In the genomic region with DNA sequence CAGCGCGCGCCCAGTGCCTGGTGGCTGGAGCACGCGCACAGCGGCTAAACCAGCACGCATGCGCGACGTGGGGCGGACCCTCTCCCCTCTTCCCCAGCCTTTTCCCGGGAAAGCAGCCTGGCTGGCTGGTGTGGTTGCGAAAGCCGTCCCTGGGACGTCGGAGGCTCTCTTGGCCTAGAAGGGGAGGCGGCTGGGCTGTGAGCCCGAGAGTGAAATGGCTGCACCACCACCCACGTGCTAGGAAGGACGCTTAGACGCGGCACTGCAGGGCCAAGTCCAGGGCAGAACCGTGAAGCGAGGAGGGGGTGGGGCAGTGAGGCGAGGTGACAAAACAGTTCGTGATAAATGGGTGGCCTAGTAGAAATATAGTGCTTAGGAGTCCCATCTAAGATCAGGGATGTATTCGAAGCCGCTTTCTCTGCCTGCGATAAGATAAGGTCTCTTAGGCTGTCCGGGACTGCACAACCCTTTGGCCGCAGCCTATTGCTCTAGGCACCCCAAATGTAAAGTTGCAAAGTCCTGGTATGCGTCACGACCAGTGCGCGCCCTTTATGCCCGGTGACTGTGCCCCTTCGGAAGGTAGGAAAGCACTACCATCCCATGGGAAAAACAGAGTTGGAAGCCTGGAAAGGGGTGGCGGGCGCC, we compare ENCODE assay signal across 9 mouse cellular contexts. TPM values are rescaled to one million over a fixed set of nuclear protein-coding genes. Genes with fewer than 3 reads are reported as not detected.
DNase-seq lines count a peak whose midpoint lies in the region; ATAC-seq and TF ChIP-seq lines count a peak whose summit lies in the region.
"Had no signal": no experiment of that assay in that cellular context is flagged by ENCODE, and none has a peak within 500 bp of the region (broad histone marks: within the 10 kb centered on the region; RNA-seq: fewer than 3 reads in every experiment).

No protein-coding gene starts in this region.

- H3K27ac ChIP-seq in heart, embryonic 16.5 days (ENCODE audit: low read length): no peak overlapping the region
- H3K27ac ChIP-seq in kidney, postnatal 0 days: no peak overlapping the region
- H3K27ac ChIP-seq in stomach, embryonic 14.5 days (ENCODE audit: low read length): no peak overlapping the region

- no peak for TF ChIP-seq CTCF in brain, embryonic 14.5 days (IDR thresholded peaks at IDR 0.05; ENCODE audit: borderline replicate concordance, extremely low read depth, insufficient read depth, insufficient read length)
- TF ChIP-seq CTCF in kidney, postnatal 0 days (IDR thresholded peaks at IDR 0.05; ENCODE audit: low read depth): no peak

- 2% methylated on average over 39 of the region's 39 CpGs for WGBS in heart, embryonic 16.5 days
- 1% methylated on average over 39 of the region's 39 CpGs for WGBS in kidney, postnatal 0 days
- WGBS in stomach, embryonic 14.5 days: under 1% methylated on average over 39 of the region's 39 CpGs

- peak overlapping the region; percentile 49 for H3K4me2 ChIP-seq in heart, embryonic 16.5 days (ENCODE audit: low read depth, low read length)
- peak overlapping the region; percentile 39 for H3K4me2 ChIP-seq in kidney, postnatal 0 days (ENCODE audit: low read length)
- peak overlapping the region; percentile 45 for H3K4me2 ChIP-seq in stomach, embryonic 14.5 days (replicated peaks; ENCODE audit: low read depth, low read length)

- H3K27me3 ChIP-seq in heart, embryonic 16.5 days (ENCODE audit: control insufficient read depth, insufficient read depth, low read length): peaks cover 93% of the 10 kb centered on the region
- peaks cover 96% of the 10 kb centered on the region for H3K27me3 ChIP-seq in kidney, postnatal 0 days (ENCODE audit: insufficient read depth, low read length)
- H3K27me3 ChIP-seq in stomach, embryonic 14.5 days (ENCODE audit: control insufficient read depth, insufficient read depth, low read length): peaks cover 79% of the 10 kb centered on the region

- H3K4me3 ChIP-seq in heart, embryonic 16.5 days (ENCODE audit: low read length): peak overlapping the region; percentile 39
- peak overlapping the region; percentile 14; the same call in 1 of the 2 replicates for H3K4me3 ChIP-seq in kidney, postnatal 0 days (replicated peaks; ENCODE audit: low read depth, low read length)
- H3K4me3 ChIP-seq in stomach, embryonic 14.5 days (ENCODE audit: low read depth, low read length): peak overlapping the region; percentile 29
- H3K4me3 ChIP-seq: erythroblast, embryonic 14.5 days had no signal

- DNase-seq in gastrocnemius, postnatal 14 days: peak; percentile 71
- no peak for DNase-seq in gastrocnemius, postnatal 10 days
- peak; percentile 89 for DNase-seq in brain, embryonic 14.5 days (ENCODE audit: low read depth)
- peak; percentile 59 for DNase-seq in kidney, postnatal 0 days (ENCODE audit: low spot score)
- peak; percentile 74 for DNase-seq in lung, postnatal 36 days

- TF ChIP-seq POLR2A in brain, embryonic 14.5 days (IDR thresholded peaks at IDR 0.05; ENCODE audit: borderline replicate concordance, extremely low read depth, insufficient read depth, insufficient read length, poor library complexity, severe bottlenecking): no peak

- H3K4me1 ChIP-seq in heart, embryonic 16.5 days (ENCODE audit: control insufficient read depth, insufficient read depth, low read length): peaks cover 30% of the 10 kb centered on the region
- peaks cover 27% of the 10 kb centered on the region for H3K4me1 ChIP-seq in kidney, postnatal 0 days (replicated peaks; ENCODE audit: insufficient read depth, low read length)
- peaks cover 32% of the 10 kb centered on the region for H3K4me1 ChIP-seq in stomach, embryonic 14.5 days (ENCODE audit: control insufficient read depth, insufficient read depth, low read length)

- no peaks in the 10 kb centered on the region for H3K36me3 ChIP-seq in heart, embryonic 16.5 days (ENCODE audit: control insufficient read depth, insufficient read depth)
- no peaks in the 10 kb centered on the region for H3K36me3 ChIP-seq in kidney, postnatal 0 days (ENCODE audit: insufficient read depth, low read length)
- H3K36me3 ChIP-seq in stomach, embryonic 14.5 days (ENCODE audit: control insufficient read depth, insufficient read depth, low read length): no peaks in the 10 kb centered on the region

- intact Hi-C loops in gastrocnemius, postnatal 14 days (cut with DNase I; ENCODE audit: low total_unique reads): no loop called here

- H3K9me3 ChIP-seq in heart, embryonic 16.5 days (replicated peaks; ENCODE audit: control insufficient read depth, low read length): no peaks in the 10 kb centered on the region
- no peaks in the 10 kb centered on the region for H3K9me3 ChIP-seq in kidney, postnatal 0 days (replicated peaks; ENCODE audit: low read length)
- no peaks in the 10 kb centered on the region for H3K9me3 ChIP-seq in stomach, embryonic 14.5 days (ENCODE audit: control insufficient read depth, low read depth, low read length)

- H3K9ac ChIP-seq in heart, embryonic 16.5 days (ENCODE audit: low read length): peak overlapping the region; percentile 5
- no peak overlapping the region for H3K9ac ChIP-seq in kidney, postnatal 0 days (ENCODE audit: low read depth, low read length)
- no peak overlapping the region for H3K9ac ChIP-seq in stomach, embryonic 14.5 days (replicated peaks; ENCODE audit: low read depth, low read length)

- ATAC-seq in heart, embryonic 16.5 days (replicated peaks; ENCODE audit: extremely low read depth, insufficient read depth, low FRiP score): peak; percentile 20; the same call in 1 of the 2 replicates
- ATAC-seq in kidney, postnatal 0 days (replicated peaks; ENCODE audit: low FRiP score, low read depth): peak; percentile 23; the same call in 1 of the 2 replicates
- ATAC-seq in stomach, embryonic 14.5 days (ENCODE audit: insufficient number of reproducible peaks, insufficient read depth, low FRiP score, low read depth): peak; percentile 10; the same call in 1 of the 2 replicates
- no peak for ATAC-seq in erythroid progenitor cell, adult 5-6 weeks (replicated peaks; ENCODE audit: low FRiP score, poor library complexity, severe bottlenecking)

RNA-seq across cellular contexts. Expression of a gene that starts 6.0 kb away (rescaled TPM):
- total RNA-seq in gastrocnemius, postnatal 14 days (2021): 1 to 10 TPM; 2.1 to 2.7 TPM
- 1 to 10 TPM; 2.3 to 4.7 TPM for total RNA-seq in gastrocnemius, postnatal 10 days (2021)
- polyA plus RNA-seq in brain, embryonic 14.5 days (2012; rRNA removed): 6.5 and 10.4 TPM in 2 replicates
- 7.0 and 7.5 TPM in 2 replicates for polyA plus RNA-seq in heart, embryonic 16.5 days (2015; fragmentation: Nextera tagmentation; extraction: Ambion mirVana)
- polyA plus RNA-seq in kidney, postnatal 0 days (2015; fragmentation: Nextera tagmentation; extraction: Ambion mirVana): 6.1 and 7.7 TPM in 2 replicates
- polyA plus RNA-seq in stomach, embryonic 14.5 days (2014; fragmentation: Nextera tagmentation; extraction: Ambion mirVana): 6.2 and 8.5 TPM in 2 replicates
- total RNA-seq in erythroid progenitor cell, adult 5-6 weeks (2015; ENCODE audit: low replicate concordance): 1.3 TPM in 1 of 2 replicates, not detected in the other
- 1.0 and 3.3 TPM in 2 replicates for total RNA-seq in erythroid progenitor cell, adult 5-6 weeks (2017; ENCODE audit: low replicate concordance)

RNA-seq across cellular contexts. Expression of a gene that starts 24.0 kb away (rescaled TPM):
- 1 to 10 TPM; 1.4 to 1.9 TPM for total RNA-seq in gastrocnemius, postnatal 14 days (2021)
- 1 to 10 TPM; 2.3 to 3.0 TPM for total RNA-seq in gastrocnemius, postnatal 10 days (2021)
- polyA plus RNA-seq in brain, embryonic 14.5 days (2012; rRNA removed): 30.0 and 40.1 TPM in 2 replicates
- 15.0 and 15.3 TPM in 2 replicates for polyA plus RNA-seq in heart, embryonic 16.5 days (2015; fragmentation: Nextera tagmentation; extraction: Ambion mirVana)
- polyA plus RNA-seq in kidney, postnatal 0 days (2015; fragmentation: Nextera tagmentation; extraction: Ambion mirVana): 16.7 and 18.4 TPM in 2 replicates
- 24.9 and 25.9 TPM in 2 replicates for polyA plus RNA-seq in stomach, embryonic 14.5 days (2014; fragmentation: Nextera tagmentation; extraction: Ambion mirVana)
- total RNA-seq in erythroid progenitor cell, adult 5-6 weeks (2015; ENCODE audit: low replicate concordance): not detected in 2 replicates
- total RNA-seq in erythroid progenitor cell, adult 5-6 weeks (2017; ENCODE audit: low replicate concordance): 0.51 TPM in 1 of 2 replicates, not detected in the other

RNA-seq across cellular contexts. Expression of a gene that starts 39.3 kb away (rescaled TPM):
- 1 to 10 TPM; 4.7 to 5.9 TPM for total RNA-seq in gastrocnemius, postnatal 14 days (2021)
- total RNA-seq in gastrocnemius, postnatal 10 days (2021): 1 to 10 TPM; 6.2 to 9.1 TPM
- polyA plus RNA-seq in brain, embryonic 14.5 days (2012; rRNA removed): 30.0 and 34.7 TPM in 2 replicates
- polyA plus RNA-seq in heart, embryonic 16.5 days (2015; fragmentation: Nextera tagmentation; extraction: Ambion mirVana): 11.5 and 12.6 TPM in 2 replicates
- polyA plus RNA-seq in kidney, postnatal 0 days (2015; fragmentation: Nextera tagmentation; extraction: Ambion mirVana): 8.0 and 9.7 TPM in 2 replicates
- 7.0 and 8.2 TPM in 2 replicates for polyA plus RNA-seq in stomach, embryonic 14.5 days (2014; fragmentation: Nextera tagmentation; extraction: Ambion mirVana)
- 5.4 and 13.4 TPM in 2 replicates for total RNA-seq in erythroid progenitor cell, adult 5-6 weeks (2015; ENCODE audit: low replicate concordance)
- total RNA-seq in erythroid progenitor cell, adult 5-6 weeks (2017; ENCODE audit: low replicate concordance): 2.7 and 4.4 TPM in 2 replicates

RNA-seq across cellular contexts. Expression of a gene that starts 58.7 kb away (rescaled TPM):
- not detected for total RNA-seq in gastrocnemius, postnatal 14 days (2021)
- total RNA-seq in gastrocnemius, postnatal 10 days (2021): not detected
- 0.07 TPM in 1 of 2 replicates, not detected in the other for polyA plus RNA-seq in brain, embryonic 14.5 days (2012; rRNA removed)
- 0.12 TPM in 1 of 2 replicates, not detected in the other for polyA plus RNA-seq in heart, embryonic 16.5 days (2015; fragmentation: Nextera tagmentation; extraction: Ambion mirVana)
- polyA plus RNA-seq in kidney, postnatal 0 days (2015; fragmentation: Nextera tagmentation; extraction: Ambion mirVana): not detected in 2 replicates
- polyA plus RNA-seq in stomach, embryonic 14.5 days (2014; fragmentation: Nextera tagmentation; extraction: Ambion mirVana): not detected in 2 replicates
- not detected in 2 replicates for total RNA-seq in erythroid progenitor cell, adult 5-6 weeks (2015; ENCODE audit: low replicate concordance)
- not detected in 2 replicates for total RNA-seq in erythroid progenitor cell, adult 5-6 weeks (2017; ENCODE audit: low replicate concordance)
- polyA plus RNA-seq: erythroblast, embryonic 14.5 days had no signal
